In the genomic region with DNA sequence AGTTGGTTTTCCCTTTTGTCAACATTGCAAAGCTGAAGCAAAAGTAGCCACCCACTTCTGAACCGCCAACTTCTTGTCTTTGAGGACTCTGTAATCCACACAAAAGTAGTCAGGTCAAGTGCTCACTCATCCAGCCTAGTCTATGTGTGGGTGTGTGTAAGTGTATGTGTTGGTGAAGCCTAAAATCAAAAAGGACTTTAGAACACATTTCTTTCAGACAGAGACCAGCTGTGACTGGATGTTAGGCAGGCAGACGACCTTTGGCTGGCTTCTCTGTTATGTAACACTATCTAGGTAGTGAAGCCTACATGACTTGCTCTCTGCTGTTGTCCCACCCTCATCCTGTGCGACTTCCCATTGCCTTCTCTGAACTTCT, we compare ENCODE assay signal across 11 mouse cellular contexts.
DNase-seq lines count a peak whose midpoint lies in the region; ATAC-seq and TF ChIP-seq lines count a peak whose summit lies in the region.
"Had no signal": no experiment of that assay in that cellular context is flagged by ENCODE, and none has a peak within 500 bp of the region (broad histone marks: within the 10 kb centered on the region; RNA-seq: fewer than 3 reads in every experiment).

No protein-coding gene starts in this region.

- H3K4me1 ChIP-seq in liver, postnatal 0 days (ENCODE audit: insufficient read depth): peaks cover 6% of the 10 kb centered on the region; the same call in 1 of the 2 replicates
- H3K4me1 ChIP-seq: midbrain, embryonic 12.5 days had no signal

- H3K9ac ChIP-seq in liver, postnatal 0 days (replicated peaks): no peak overlapping the region
- H3K9ac ChIP-seq: midbrain, embryonic 12.5 days had no signal

- ATAC-seq in liver, postnatal 0 days: peak; percentile 55
- ATAC-seq: activated CD4-positive, CD25-positive, alpha-beta regulatory T cell, adult 4 months; hindbrain, postnatal 0 days had no signal

- no peak overlapping the region for H3K4me2 ChIP-seq in liver, postnatal 0 days (ENCODE audit: low read depth, low read length)
- H3K4me2 ChIP-seq: midbrain, embryonic 12.5 days had no signal

- H3K9me3 ChIP-seq in liver, postnatal 0 days (ENCODE audit: low read length): no peaks in the 10 kb centered on the region
- H3K9me3 ChIP-seq: midbrain, embryonic 12.5 days had no signal

- no peak for TF ChIP-seq CTCF in liver, postnatal 0 days (IDR thresholded peaks at IDR 0.05; ENCODE audit: low read depth)

- no peak overlapping the region for H3K4me3 ChIP-seq in liver, postnatal 0 days (ENCODE audit: low read depth, low read length)
- H3K4me3 ChIP-seq: midbrain, embryonic 12.5 days had no signal

- 41% methylated on average over 3 of the region's 3 CpGs for WGBS in liver, postnatal 0 days (ENCODE audit: insufficient replicate concordance)

- H3K27me3 ChIP-seq in liver, postnatal 0 days (ENCODE audit: insufficient read depth, low read length): no peaks in the 10 kb centered on the region
- H3K27me3 ChIP-seq: midbrain, embryonic 12.5 days had no signal

- H3K36me3 ChIP-seq in liver, postnatal 0 days (replicated peaks; ENCODE audit: insufficient read depth, low read length): no peaks in the 10 kb centered on the region
- H3K36me3 ChIP-seq: midbrain, embryonic 12.5 days had no signal

- DNase-seq in thymus, postnatal 4 days: peak; percentile 11
- no peak for DNase-seq in thymus, postnatal 10 days (ENCODE audit: low spot score in 2 of 2)
- DNase-seq in kidney, adult 18-20 months: peak; percentile 16
- DNase-seq in liver, postnatal 0 days: no peak
- no peak for DNase-seq in layer of hippocampus, adult 9-11 months
- DNase-seq in spleen, postnatal 14 days (ENCODE audit: low spot score in 2 of 2): no peak
- no peak for DNase-seq in thymus, adult 18-20 months
- DNase-seq: cerebellum, adult 18-20 months had no signal

- TF ChIP-seq EP300 in liver, postnatal 0 days (IDR thresholded peaks at IDR 0.05; ENCODE audit: low read depth): no peak

- no peak overlapping the region for H3K27ac ChIP-seq in liver, postnatal 0 days (ENCODE audit: low read depth)
- H3K27ac ChIP-seq: hindbrain, postnatal 0 days; midbrain, embryonic 12.5 days had no signal

Comparison
In these comparisons a context has a peak if more than half of its experiments do, and no peak if none do; other contexts are left out.
1. DNase-seq: peak in thymus, postnatal 4 days (single experiment) and kidney, adult 18-20 months (single experiment); none in thymus, postnatal 10 days (0 of 2), liver, postnatal 0 days (single experiment), layer of hippocampus, adult 9-11 months (single experiment), spleen, postnatal 14 days (0 of 2) and thymus, adult 18-20 months (0 of 2).